Mouse (Mus musculus): Measurements from ENCODE around the gene Gp1bb.

DNA sequence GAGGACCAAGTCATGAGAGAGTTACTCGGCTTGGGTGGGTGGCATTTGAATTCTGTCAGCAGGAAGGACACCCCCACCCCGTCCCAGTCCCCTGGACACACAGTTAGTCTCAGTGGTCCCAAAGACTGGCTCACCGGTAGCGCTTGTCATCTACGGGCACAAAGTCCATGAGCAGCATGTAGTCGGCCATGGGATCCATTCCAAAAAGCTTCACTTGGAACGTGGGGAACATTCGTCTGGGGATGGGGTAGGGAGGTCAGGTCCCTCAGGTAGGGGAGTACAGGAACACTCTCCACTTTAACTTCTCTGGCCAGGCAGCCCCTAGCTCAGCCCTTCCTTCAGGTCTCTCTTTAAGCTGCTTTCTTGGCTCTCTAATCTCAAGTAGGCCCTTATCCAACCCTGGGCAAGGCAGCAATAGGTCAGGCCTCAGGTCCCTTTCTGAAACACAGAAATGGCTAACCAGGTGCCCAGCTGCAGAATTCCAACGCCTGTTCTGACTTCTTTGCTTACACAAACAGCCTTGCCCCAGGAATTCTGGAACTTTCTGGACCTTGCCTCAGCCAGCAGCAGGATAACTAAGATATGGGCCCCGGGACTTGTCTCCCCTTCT lies 37.2 kb downstream of the Gp1bb start:
- TF ChIP-seq CTCF (IDR thresholded peaks at IDR 0.05; ENCODE audit: low read depth, low read length), result no peak
- TF ChIP-seq GATA1 (IDR thresholded peaks at IDR 0.05; ENCODE audit: borderline replicate concordance, low read length), result no peak
- no peak for TF ChIP-seq POLR2AphosphoS5 (IDR thresholded peaks at IDR 0.05; ENCODE audit: insufficient replicate concordance, low read depth, low read length)
- TF ChIP-seq TAL1 (conservative IDR thresholded peaks at IDR 0.05; ENCODE audit: low read depth, low read length), result no peak
- no peak for TF ChIP-seq GATA2 (IDR thresholded peaks at IDR 0.05; ENCODE audit: borderline replicate concordance, low read depth, low read length)
